Mouse (Mus musculus): ENCODE measurements around the gene Nppa.
"Not testable (repeated sequence)": the region's sequence is repeated elsewhere in the genome, so short reads cannot be mapped to it uniquely, and the experiment has no call there.

Nppa gene

DNA sequence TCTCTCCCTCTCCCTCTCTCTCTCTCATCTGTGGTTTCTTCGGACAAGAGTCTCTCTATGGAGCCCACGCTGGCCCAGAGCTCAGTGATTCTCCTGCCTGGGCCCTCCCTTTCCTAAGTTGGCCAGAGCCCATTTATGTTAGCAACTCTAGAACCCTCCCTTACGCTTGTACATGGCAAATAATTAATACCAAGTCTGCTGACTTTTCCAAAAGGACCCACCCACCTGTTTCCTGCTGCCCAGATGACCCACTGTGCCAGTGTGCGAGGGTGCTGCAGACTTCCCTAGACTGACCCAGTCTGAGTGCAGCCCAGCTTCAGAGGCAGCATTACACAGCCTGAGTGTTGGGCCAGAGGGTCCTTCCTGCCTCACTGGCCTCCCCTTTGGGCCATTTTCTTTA, 11.7 kb downstream of the Nppa start:
- DNase-seq = no peak

DNA sequence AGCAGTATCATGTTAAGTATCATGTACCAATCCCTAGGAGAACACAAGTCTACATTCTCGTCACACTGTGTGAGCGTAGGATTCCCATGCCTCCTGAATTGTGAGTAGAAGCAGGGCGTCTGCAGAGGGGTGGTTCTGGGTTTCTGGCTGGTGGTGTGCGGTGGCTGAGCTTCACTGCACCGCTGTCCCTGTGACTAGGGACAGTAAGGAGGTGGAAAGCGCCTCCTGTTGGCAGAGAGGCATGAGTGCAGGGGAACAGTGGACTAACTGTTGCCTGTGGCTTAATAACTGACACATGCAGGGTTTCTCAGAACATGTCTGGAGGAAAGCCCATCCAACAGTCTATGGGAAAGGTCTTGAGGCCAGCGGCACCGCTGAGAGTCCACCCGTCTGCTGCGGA, 14.9 kb downstream of the Nppa start:
- DNase-seq = no peak

- no peak for DNase-seq
Measured at GRCm38 (mm10) chr4:148016981-148017380, 16.5 kb downstream of the Nppa start.

DNA sequence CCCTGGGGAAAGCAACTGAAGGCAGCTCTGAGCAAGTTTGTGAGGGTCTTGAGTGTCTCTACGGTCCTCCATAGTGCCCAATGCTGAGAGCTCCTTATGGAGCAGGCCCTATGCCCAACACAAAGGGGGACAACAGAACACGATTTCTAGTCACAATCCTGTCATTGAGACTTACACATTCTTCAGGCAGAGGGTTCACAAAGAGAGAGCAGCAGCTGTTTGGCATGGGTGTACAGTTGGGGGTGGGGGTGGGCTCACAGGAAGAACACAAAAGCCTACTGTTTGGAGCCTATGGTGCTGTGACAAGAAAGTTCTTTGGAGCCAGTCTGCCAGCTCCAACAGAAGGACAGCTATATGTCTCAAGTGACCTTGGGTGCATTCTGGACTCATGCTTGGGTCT, 17.9 kb downstream of the Nppa start:
- DNase-seq = no peak

DNA sequence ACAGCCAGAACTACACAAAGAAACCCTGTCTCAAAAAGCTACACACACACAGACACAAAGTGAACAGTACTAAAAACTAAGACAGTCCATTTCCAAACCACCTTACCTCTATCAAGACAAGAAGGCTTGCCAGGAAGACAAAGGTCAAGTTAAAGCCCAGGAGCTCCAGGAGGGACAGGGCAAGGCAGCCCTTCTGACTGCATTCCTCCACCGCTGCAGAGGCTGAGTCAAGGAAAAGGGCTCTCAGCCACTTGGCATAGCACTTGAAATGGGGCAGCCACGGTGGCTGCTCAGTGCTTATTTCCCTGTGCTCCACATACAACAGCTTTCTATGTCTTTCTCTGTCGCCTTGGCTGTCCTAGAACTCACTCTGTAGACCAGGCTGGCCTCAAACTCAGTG, 23.5 kb downstream of the Nppa start:
- no peak for DNase-seq

- DNase-seq = no peak
Measured at GRCm38 (mm10) chr4:148029297-148029696, 28.8 kb downstream of the Nppa start.

GRCm38 (mm10) chr4:148030506-148030905, 30.0 kb downstream of the Nppa start:
- no peak for DNase-seq

GRCm38 (mm10) chr4:148033858-148034410, 33.4 kb downstream of the Nppa start:
- no peak for DNase-seq

DNA sequence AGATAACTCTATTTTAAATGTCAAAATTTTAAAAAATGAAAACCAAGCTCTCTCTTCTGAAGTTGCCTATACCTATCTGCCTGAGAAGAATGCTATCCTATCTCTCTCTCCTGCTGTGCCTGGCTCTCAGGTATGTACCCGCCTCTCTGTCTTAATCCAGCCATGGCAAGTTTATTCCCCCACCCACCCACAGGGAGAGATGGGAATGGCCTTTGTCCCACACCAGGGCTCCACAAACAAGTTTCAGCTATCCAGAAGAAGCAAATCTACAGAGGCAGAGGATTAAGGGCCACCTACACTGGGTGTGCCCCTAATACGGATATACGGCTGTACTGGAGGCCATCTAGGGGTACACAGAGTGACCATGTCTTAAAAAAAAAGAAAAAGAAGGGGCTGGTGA, 34.9 kb downstream of the Nppa start:
- DNase-seq = no peak

DNA sequence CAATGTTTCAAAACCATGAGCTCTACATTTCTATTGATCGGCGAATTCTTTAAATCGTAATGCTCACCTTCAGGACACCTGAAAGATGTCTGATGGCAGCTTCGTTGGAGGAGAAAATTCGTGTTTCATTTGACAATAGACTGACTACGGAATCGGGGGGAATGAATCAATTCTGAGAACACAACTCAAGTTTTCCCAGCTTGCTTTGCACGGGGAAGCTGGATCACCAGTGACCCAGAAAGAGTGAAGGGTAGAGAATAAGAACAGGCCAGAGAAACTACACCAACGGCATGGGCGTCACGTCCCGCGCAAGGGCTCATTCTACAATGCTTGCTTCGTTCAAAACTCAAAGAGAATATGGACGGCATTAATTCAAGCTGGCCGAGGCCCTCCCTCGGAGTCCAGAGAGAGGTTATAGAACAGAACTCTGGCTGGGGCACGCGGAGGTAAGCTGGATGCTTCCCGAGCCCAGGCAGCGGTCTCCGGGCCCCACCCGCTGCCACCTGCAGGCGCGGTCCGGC, 37.6 kb downstream of the Nppa start:
- DNase-seq = no peak

- peak; percentile 99 for DNase-seq
Measured at GRCm38 (mm10) chr4:148038600-148039253, 38.2 kb downstream of the Nppa start, which contains the start of the genes Clcn6 and Mthfr. Gene Clcn6, minus strand, starts transcription at chr4:148038821. Gene Mthfr, plus strand, starts transcription at chr4:148039077.

GRCm38 (mm10) chr4:148039254-148040028, 38.9 kb downstream of the Nppa start:
- DNase-seq = peak; percentile 59

- DNase-seq = no peak
Measured at GRCm38 (mm10) chr4:148040029-148040830, 39.7 kb downstream of the Nppa start.

GRCm38 (mm10) chr4:148040933-148041610, 40.5 kb downstream of the Nppa start:
- DNase-seq = peak; percentile 89

DNA sequence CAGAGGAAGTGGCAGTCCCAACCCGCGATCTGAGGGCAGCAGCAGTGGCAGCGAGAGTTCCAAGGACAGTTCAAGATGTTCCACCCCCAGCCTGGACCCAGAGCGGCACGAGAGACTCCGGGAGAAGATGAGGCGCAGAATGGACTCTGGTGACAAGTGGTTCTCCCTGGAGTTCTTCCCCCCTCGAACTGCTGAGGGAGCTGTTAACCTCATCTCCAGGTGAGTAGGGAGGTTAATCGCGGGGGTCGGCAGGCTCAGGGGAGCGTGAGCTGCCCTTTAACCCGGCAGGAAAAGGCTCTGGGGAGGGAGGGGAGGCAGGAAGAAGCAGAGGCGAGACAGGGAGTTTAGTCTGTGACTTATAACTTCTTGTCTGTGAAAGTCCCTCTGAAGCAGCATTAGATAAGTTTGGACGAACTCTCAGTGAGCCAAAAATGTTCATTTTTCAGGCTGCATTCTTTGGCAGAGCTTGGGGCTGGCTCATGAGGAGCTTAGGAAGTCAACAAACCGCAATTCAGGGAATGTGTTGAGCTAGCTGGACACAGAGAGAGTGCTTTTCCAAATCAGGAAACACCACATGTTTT, 41.2 kb downstream of the Nppa start:
- DNase-seq = peak; percentile 44

DNA sequence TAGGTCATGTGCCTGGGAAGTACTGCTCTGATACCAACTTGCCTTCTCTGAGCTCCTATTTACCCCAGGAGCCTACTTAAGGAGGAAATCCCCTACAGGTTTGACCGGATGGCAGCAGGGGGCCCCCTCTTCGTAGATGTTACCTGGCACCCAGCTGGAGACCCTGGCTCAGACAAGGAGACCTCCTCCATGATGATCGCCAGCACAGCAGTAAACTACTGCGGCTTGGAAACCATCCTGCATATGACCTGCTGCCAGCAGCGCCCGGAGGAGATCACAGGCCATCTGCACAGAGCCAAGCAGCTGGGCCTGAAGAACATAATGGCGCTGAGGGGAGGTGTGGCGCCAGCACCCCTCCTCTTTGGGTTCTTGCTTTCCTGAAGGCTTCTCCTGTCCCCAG, 42.8 kb downstream of the Nppa start:
- not testable (repeated sequence) for DNase-seq

DNA sequence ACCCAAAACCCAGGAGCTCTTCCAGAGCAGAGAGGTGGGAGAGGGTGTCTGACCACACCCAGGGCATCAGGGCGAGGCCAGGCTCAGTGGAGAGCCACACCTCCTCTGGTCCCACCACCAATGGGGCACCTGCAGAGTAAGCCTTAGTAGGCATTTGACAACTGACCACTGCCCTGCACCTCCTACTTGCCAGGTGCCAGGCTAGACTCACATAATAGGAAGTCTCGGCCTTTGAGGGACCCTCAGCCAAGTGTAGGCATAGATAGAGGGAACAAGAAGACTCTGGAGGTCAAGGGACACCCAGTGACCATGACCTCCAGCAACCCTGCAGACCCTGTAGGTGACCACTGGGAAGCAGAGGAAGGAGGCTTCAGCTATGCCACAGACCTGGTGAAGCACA, 43.6 kb downstream of the Nppa start:
- DNase-seq = peak; percentile 79

DNA sequence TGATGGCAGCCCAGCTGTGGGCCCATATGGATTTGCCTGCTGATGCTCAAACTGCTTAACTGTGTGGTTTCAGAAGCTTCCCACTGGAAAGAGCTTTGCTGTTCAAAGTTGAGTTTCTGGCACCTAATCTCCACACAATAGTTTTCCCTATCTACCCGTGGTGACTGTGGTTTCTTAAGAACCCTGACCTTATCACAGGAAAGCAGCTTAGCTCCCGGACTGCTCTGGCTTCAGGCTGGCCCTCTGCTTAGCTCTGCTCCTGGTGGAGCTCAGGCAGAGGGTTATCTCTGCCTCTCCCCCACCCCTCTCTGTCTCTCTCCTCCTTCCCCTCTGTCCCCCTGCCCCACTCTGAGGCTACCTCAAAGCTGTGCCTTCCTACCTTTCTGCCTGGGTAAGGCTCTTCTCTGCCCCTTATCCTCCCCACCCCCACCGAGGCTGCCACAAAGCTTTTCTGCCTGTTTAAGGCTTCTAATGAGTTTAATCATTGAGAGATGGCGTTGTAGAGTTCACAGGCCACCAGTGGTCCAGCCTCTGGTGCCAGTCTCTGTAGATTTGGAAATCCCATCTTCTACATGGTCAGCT, 46.0 kb downstream of the Nppa start:
- DNase-seq = peak; percentile 81

DNA sequence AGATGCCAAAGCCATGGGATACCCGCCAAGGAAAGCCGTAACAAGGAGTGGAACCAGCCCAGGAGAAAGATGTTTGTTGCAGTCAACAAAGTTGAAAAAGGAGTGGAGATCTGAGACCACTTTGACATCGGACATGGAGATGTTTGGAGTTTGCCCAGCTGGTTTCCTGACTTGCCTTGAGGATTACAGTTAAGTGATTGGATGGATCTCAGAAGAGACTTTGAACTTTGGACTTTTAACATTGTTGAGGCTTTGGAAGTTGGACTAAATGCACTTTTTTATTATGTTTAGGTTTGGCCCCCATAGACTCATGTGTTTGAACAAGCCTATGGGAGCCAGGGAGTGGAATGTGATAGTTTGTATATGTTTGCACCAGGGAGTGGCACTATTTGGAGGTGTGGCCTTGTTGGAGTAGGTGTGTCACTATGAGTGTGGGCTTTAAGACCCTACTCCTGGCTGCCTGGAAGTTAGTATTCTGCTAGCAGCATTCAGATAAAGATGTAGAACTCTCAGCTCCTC, 49.9 kb downstream of the Nppa start:
- DNase-seq = not testable (repeated sequence)

DNA sequence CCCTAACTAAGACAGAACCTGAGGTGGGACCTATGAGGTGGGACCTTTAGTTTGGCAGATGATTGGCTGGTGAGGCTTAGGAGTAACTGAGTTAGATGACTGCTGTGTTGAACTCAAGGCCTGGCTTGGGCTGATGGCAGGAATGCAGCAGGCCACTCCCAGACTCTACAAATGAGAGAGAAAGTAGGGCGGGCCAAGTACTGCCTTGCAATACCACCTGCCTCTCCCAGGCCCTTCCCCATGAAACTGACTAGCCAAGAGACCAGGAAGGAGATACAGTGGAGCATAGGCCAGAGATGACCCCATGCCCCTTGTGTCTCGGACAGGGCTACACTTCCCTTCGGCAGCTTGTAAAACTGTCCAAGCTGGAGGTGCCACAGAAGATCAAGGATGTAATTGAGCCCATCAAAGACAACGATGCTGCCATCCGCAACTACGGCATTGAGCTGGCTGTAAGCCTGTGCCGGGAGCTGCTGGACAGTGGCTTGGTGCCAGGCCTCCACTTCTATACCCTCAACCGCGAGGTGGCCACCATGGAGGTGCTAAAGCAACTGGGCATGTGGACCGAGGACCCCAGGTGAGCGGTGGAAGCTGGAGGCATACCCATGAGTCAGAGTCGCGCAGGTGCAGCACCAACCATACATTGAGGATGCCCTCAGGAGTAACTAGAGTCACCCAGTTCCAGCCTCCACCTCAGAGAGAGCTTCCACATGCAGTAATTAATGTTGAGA, 50.7 kb downstream of the Nppa start:
- DNase-seq = no peak

Measured in liver (tissue).